Mouse (Mus musculus) hematopoietic stem cell, adult 5-6 weeks (primary cell): ENCODE measurements around the gene Tyw5. TPM values are rescaled to one million over a fixed set of nuclear protein-coding genes. Genes with fewer than 3 reads are reported as not detected.

Experiments
- total RNA-seq: library from RNA; stranded (forward); fragments of 172-1452, 232-1000 nt; gene quantifications from 2 replicates; pipeline ENCODE4 v1.2.3, GENCODE M21; 2017

Tyw5 gene
- total RNA-seq, 1 experiment from 2014 or later, result 35.7 TPM

Other genes starting within 250 kb of the Tyw5 start
- gene 1700066M21Rik, start 29.5 kb downstream of the Tyw5 start, total RNA-seq, result 11.9 and 13.4 TPM in 2 replicates
- gene Maip1, start 773 bp downstream of the Tyw5 start, total RNA-seq, result 12.7 and 12.9 TPM in 2 replicates